Mouse (Mus musculus) left cerebral cortex, postnatal 14 days (tissue): ENCODE measurements at regions not wholly inside any gene's neighbourhood (a gene's known extent, or its start where the extent isn't known, plus 50 kb on each side); places are given as distances from the start of the nearest gene placed in this dataset.
A peak's percentile ranks its signal among the peaks of the same experiment; 100 is the strongest.

ENCODE experiments used
- DNase-seq, 2 experiments: peaks; one replicate each; pipeline ENCODE4 v3.0.0; 2021 to 2022; ENCODE audit warnings: low spot score in 2 of 2, mixed read lengths in 1 of 2
- intact Hi-C: fragments of 180-260 bp; cut with DNase I; formaldehyde crosslinking; loops from one replicate; pipeline ENCODE4 v1.15.1; 2025

DNA sequence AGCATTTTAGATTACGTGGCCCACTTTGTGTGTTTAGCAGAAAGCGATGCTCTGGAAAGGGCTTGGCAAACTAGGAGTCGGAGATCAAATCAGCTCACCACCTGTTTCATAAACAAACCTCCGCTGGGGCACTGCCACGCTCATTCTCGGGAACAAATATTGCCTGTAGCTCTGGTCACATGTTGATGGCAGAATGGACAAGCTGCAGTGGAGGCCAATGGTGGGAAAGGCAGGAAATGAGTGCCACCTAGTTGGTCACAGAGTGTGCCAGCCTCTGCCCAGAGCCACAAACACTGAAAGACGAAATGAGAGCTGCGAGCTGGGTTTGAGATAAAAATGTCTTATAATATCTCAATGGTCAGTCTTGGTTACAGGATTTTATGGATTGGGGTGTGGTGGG is 259.2 kb upstream of the Csf3r start:
- intact Hi-C loops = no loop called here
- DNase-seq = no peak

DNA sequence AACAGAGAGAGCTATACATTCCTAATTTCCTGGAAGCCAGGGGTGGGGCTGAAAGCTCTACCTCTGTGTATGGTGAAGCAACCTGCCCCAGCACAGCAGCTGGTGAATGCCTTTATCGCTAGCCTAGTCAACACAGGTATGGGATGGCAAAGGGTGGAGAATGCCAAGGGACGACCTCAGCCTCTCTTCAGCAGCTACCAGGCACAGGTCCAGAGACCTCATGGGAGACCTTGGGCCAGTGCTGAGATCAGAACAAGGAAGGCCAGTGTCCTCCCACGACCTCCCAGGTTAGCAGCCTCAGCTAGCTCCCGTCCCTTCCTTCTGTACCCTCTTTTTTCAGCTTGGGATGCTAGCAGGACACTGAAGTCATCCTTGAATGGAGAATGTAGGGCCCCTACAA is 247.2 kb upstream of the Csf3r start:
- DNase-seq = no peak
- intact Hi-C loops = no loop called here

GRCm38 (mm10) chr4:125780113-125780512 is 244.2 kb upstream of the Csf3r start:
- intact Hi-C loops = no loop called here
- DNase-seq = no peak

DNA sequence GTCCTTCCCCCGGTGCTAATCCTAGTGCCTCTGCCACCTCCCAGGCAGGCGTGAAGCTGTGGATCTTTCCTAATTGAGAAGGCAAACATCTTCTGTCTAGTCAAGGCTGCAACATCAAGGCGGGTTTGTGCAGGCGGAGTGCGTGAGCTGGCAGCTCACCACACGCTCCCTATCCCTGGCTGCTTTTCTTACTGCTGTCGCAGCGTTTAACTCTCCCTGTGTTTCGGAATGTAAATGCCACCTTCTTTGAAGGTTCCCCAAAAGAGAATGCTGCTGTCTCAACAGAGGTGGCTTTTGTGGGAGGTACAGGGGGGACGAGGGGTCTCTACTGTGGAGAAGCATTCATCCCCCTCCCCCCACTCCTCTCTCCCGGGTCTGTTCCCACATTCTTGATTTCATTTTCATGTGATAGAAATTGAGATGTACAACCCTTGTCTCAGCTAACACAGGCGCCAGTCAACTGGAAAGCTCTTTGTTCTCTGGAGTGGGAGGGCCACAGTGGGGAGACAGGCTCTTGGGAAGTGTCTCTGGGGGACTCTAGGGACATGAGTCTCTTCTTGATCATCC is 243.3 kb upstream of the Csf3r start:
- intact Hi-C loops = no loop called here
- DNase-seq = peak; percentile 72 to 75

DNA sequence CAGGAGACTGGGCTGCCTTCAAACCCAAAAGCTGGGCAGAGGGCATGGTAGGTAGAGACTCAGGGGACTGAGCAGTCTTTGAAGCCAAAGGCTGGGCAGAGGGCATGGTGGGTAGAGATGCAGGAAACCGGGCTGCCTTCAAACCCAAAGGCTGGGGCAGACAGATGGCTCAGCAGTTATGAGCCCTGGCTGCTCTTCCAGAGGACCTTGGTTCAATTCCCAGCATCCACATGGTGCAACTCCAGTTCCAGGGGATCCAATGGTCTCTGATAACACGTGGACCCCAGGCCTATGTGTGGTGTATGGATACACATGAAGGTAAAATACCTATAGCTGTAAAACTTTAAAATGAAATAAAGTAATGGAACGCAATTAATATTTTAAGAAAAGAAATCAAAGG is 242.0 kb upstream of the Csf3r start:
- no peak for DNase-seq
- intact Hi-C loops = no loop called here

- intact Hi-C loops = no loop called here
- no peak for DNase-seq
Measured at GRCm38 (mm10) chr4:125786083-125786482, 238.3 kb upstream of the Csf3r start.

DNA sequence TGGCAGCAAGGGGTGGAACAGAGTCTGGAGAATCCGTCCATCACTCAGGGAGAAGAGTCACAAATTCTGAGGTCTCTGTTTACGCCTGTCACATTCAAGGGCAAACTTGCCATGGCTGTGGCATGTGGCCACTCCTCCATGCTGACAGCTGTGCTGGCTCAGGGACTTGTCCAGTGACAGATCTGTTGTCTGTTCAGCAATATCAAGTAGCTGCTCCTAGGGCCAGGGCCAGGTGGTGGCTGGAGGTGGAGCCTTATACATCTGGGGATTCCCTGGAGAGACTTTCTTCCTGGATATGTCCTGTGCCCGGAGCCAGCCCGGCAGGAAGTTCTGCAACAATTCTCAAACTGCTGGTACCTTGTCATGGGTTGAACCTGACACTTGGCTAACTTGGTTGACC is 229.7 kb upstream of the Csf3r start:
- no peak for DNase-seq
- intact Hi-C loops = no loop called here

GRCm38 (mm10) chr4:125807923-125808322 is 216.4 kb upstream of the Csf3r start:
- intact Hi-C loops = no loop called here
- no peak for DNase-seq

- no peak for DNase-seq
- intact Hi-C loops = no loop called here
Measured at GRCm38 (mm10) chr4:125809446-125810108, 214.8 kb upstream of the Csf3r start.

- intact Hi-C loops = no loop called here
- no peak for DNase-seq
Measured at GRCm38 (mm10) chr4:125810247-125810646, 214.1 kb upstream of the Csf3r start.

- peak; percentile 93 to 94 for DNase-seq
- intact Hi-C loops = no loop called here
Measured at GRCm38 (mm10) chr4:125814311-125814710, 210.0 kb upstream of the Csf3r start.

- intact Hi-C loops = no loop called here
- DNase-seq = no peak
Measured at GRCm38 (mm10) chr4:125815276-125815675, 209.1 kb upstream of the Csf3r start.

DNA sequence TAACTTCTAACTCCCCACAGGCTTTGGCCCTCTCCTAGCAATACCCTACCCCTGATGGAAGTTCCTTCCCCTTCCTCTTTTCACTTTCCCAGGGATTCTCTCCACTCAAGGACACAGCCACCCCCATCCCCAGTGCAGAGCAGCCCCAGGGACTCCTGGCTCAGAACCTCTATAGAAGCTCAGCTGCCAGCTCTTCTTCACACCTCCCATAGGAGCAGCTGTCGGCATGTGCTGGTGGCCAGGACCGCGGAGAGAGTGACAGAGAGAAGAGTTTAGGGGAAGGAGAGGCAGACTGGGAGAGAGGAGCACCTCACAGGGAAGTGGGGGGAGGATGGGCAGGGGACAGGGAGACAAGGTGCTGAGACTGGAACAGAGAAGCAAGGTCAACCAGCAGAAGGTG is 199.8 kb upstream of the Csf3r start:
- intact Hi-C loops = no loop called here
- DNase-seq = peak; percentile 62 to 67

- peak; percentile 25 to 27 for DNase-seq
- intact Hi-C loops = no loop called here
Measured at GRCm38 (mm10) chr4:125826416-125826815, 197.9 kb upstream of the Csf3r start.

DNA sequence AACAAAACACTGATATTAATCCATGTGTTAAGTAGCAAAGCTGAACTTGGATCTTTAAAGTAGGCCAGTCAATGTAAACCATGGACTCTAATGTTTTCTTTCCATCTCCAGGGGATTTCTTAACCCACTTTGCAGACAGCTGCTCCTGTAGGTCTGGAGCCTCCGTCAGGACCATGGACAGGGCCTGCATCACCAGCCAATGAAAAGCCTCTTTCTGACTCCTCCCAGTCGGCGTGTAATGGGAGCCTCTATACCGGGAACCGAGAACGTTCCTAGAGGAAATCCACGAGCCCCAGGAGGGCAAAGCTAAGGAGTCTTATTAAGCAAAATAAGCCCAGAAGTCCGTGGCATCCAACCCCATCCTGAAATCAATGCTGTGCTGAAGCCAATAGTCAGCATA is 189.1 kb upstream of the Csf3r start:
- intact Hi-C loops = no loop called here

GRCm38 (mm10) chr4:125847568-125847967 is 176.8 kb upstream of the Csf3r start:
- intact Hi-C loops = no loop called here
- DNase-seq = no peak

More for the DNA sequence above, 189.1 kb upstream of the Csf3r start:
- DNase-seq = no peak

- DNase-seq = peak; percentile 33 to 69
- intact Hi-C loops = no loop called here
Measured at GRCm38 (mm10) chr4:125850300-125850699, 174.1 kb upstream of the Csf3r start.

DNA sequence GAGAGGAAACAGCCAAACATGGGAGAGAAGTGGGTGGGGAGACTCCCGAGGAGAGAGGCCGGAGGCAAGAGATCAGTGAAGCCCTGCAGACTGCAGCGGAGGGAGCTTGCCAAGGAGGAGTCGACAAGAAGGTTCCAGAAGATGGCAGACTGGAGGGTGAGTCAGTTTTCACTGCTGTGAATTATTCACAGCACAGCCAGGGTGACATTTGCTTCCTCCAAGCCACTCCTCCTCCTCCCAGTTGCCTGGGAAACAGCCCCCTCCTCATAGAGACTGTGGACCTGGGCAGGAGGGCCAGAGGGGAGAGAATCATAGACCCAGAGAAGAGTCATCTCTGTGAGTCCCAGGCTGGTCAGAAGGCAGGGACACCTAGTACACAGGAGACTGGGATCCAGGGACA is 171.8 kb upstream of the Csf3r start:
- peak; percentile 19 to 25 for DNase-seq

GRCm38 (mm10) chr4:125855983-125856591 is 168.3 kb upstream of the Csf3r start:
- intact Hi-C loops = no loop called here
- DNase-seq = peak; percentile 21 to 47

More for the DNA sequence above, 171.8 kb upstream of the Csf3r start:
- intact Hi-C loops = no loop called here

- DNase-seq = no peak
- intact Hi-C loops = no loop called here
Measured at GRCm38 (mm10) chr4:125856781-125857180, 167.6 kb upstream of the Csf3r start.

GRCm38 (mm10) chr4:125865057-125865456 is 159.3 kb upstream of the Csf3r start:
- intact Hi-C loops = no loop called here
- DNase-seq = no peak
